Mouse (Mus musculus): ENCODE measurements at regions not wholly inside any gene's neighbourhood (a gene's known extent, or its start where the extent isn't known, plus 50 kb on each side); places are given as distances from the start of the nearest gene placed in this dataset.

DNA sequence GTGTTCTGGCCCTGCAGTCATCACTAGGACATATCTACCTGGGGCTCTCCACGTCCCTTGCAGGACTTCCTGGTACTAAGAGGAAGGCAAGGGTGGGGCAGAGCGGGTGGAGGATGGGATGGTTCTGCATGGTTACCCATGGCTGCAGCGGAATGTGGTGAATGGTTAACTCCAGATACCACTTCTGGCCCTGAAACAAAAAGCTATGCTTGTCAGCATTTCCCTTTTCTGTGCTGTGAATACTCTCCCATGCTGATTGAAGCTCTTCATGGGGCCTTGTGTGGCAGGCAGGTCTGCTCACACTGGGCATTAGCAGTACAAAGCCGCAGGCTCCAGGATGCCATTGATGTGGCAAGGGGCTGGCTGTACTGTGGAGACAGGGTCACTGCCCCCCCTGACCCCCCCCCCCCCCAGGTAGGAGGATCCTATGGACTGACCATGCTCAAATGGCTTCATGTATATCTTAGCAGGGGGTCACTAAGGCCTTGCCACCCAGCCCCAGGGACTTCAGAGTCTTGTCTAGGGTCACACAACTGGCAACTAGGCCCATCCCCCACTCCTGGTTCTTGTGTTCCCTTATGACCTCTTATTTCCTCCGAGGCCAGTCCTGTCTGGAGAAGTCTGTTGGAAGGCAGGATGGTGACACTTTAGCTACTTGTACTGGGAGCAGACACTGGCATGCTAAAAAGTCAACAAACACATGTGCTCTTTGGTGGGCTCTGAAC lies 120.0 kb upstream of the Id2 start:
- H3K27ac ChIP-seq (ENCODE audit: low read depth): peak overlapping the region; percentile 47; the same call in 1 of the 2 replicates
- H3K9me3 ChIP-seq (ENCODE audit: control insufficient read depth, low read length): no peaks in the 10 kb centered on the region
- ATAC-seq (replicated peaks; ENCODE audit: low FRiP score, low TSS enrichment, low read depth) (peak; percentile 92), DNase-seq (ENCODE audit: low spot score) (peak; percentile 69)
- 47% methylated on average over 5 of the region's 5 CpGs for WGBS
- H3K36me3 ChIP-seq (ENCODE audit: control insufficient read depth, insufficient read depth, low read length): no peaks in the 10 kb centered on the region
- H3K4me3 ChIP-seq (ENCODE audit: low read depth, low read length): no peak overlapping the region
- no peak overlapping the region for H3K4me2 ChIP-seq (ENCODE audit: low read length)
- peaks cover 12% of the 10 kb centered on the region; the same call in 1 of the 2 replicates for H3K4me1 ChIP-seq (replicated peaks; ENCODE audit: control insufficient read depth, insufficient read depth, low read length)
- H3K9ac ChIP-seq (ENCODE audit: low read length): no peak overlapping the region
- H3K27me3 ChIP-seq (replicated peaks; ENCODE audit: control insufficient read depth, insufficient read depth, low read length): no peaks in the 10 kb centered on the region

DNA sequence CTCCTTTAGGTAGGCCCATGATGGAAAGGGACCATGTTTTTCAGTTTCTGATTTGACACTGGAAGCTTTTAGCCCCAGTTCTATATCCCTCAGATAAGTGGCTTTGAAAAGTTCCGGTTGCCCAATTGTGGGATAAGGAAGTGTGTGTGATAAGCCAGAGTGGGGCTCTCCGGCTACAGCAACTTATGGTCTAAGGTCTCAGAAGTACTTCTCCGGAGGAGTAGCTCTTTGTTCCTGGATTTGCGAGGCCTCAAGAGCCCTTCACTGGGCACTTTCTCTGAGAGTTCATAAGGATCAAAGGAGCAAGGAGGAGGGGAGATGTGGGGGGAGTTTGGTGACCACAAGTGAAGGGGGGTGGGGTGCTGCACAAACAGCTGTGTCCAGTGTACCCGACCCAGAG lies 118.3 kb upstream of the Id2 start:
- WGBS: 74% methylated on average over 5 of the region's 5 CpGs
- no peaks in the 10 kb centered on the region for H3K9me3 ChIP-seq (ENCODE audit: control insufficient read depth, low read length)
- no peaks in the 10 kb centered on the region for H3K36me3 ChIP-seq (ENCODE audit: control insufficient read depth, insufficient read depth, low read length)
- H3K4me3 ChIP-seq (ENCODE audit: low read depth, low read length): no peak overlapping the region
- no peak overlapping the region for H3K4me2 ChIP-seq (ENCODE audit: low read length)
- H3K9ac ChIP-seq (ENCODE audit: low read length): no peak overlapping the region
- H3K4me1 ChIP-seq (replicated peaks; ENCODE audit: control insufficient read depth, insufficient read depth, low read length): peaks cover 4% of the 10 kb centered on the region; the same call in 1 of the 2 replicates
- no peak for DNase-seq (ENCODE audit: low spot score)
- H3K27me3 ChIP-seq (replicated peaks; ENCODE audit: control insufficient read depth, insufficient read depth, low read length): no peaks in the 10 kb centered on the region
- no peak overlapping the region for H3K27ac ChIP-seq (ENCODE audit: low read depth)
- no peak for ATAC-seq (replicated peaks; ENCODE audit: low FRiP score, low TSS enrichment, low read depth)

DNA sequence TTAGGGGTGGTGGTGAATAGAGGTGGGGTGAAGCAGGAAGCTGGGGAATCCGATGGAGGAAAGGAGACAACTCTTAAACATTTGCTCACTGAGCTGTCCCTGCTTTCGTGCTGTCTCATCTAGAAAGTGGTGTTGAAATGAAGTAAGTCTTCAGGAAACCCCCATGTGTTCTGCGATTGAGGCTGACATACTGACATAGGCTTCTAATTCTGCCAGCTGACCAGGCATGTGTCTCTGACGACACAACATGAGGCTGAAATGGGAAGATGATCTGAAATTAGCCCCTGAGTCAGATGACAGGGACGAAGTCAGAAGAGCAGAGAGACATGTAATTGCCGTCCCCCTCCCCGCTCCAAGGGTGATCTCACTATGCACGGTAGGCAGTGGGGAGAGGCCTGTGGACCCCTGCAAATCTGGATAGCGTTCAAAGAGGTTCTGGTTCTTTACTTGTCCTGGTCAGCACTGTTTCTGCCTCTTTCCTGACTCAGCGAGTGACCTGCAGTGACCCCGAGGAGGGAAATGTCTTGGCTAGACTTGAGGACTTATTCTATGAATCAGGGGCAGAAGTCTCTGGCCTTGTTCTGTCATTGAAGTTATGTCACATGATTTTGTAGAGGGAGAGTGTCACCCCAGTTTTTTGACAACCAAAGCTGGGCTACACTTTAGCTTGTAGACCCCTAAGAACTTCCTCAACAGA lies 117.0 kb upstream of the Id2 start:
- Histone ChIP-seq H3K36me3 (ENCODE audit: control insufficient read depth, insufficient read depth, low read length) (no peaks in the 10 kb centered on the region), H3K9ac (ENCODE audit: low read length) (no peak overlapping the region), H3K4me1 (replicated peaks; ENCODE audit: control insufficient read depth, insufficient read depth, low read length) (peaks cover 9% of the 10 kb centered on the region; the same call in 1 of the 2 replicates), H3K4me3 (ENCODE audit: low read depth, low read length) (no peak overlapping the region), H3K27me3 (replicated peaks; ENCODE audit: control insufficient read depth, insufficient read depth, low read length) (no peaks in the 10 kb centered on the region), H3K4me2 (ENCODE audit: low read length) (no peak overlapping the region), H3K27ac (ENCODE audit: low read depth) (no peak overlapping the region), H3K9me3 (ENCODE audit: control insufficient read depth, low read length) (no peaks in the 10 kb centered on the region)
- DNase-seq (ENCODE audit: low spot score): no peak
- 84% methylated on average over 11 of the region's 11 CpGs for WGBS
- no peak for ATAC-seq (replicated peaks; ENCODE audit: low FRiP score, low TSS enrichment, low read depth)

DNA sequence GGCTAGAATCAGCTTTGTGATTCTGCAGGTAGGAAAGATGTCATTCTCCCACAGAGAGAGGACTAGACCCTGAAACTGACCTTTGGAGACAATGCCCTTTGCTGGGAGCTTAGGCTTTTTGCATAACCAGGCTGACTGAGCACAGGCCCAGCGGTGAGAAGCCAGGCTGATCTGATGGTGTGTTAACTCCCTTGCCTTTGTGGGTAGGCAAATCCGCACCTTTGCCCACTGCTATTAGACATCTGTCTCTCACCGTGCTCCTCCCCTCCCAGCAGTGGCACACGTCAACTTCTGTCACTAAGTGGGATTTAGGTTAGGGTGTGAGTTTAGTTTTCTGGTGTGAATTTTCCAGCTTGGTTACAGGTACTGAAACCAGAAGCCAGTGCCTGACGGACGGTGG lies 114.4 kb upstream of the Id2 start:
- WGBS: 88% methylated on average over 6 of the region's 6 CpGs
- Histone ChIP-seq H3K4me2 (ENCODE audit: low read length) (no peak overlapping the region), H3K36me3 (ENCODE audit: control insufficient read depth, insufficient read depth, low read length) (no peaks in the 10 kb centered on the region), H3K27me3 (replicated peaks; ENCODE audit: control insufficient read depth, insufficient read depth, low read length) (no peaks in the 10 kb centered on the region), H3K27ac (ENCODE audit: low read depth) (no peak overlapping the region), H3K4me3 (ENCODE audit: low read depth, low read length) (no peak overlapping the region), H3K9me3 (ENCODE audit: control insufficient read depth, low read length) (no peaks in the 10 kb centered on the region), H3K4me1 (replicated peaks; ENCODE audit: control insufficient read depth, insufficient read depth, low read length) (peaks cover 11% of the 10 kb centered on the region; the same call in 1 of the 2 replicates), H3K9ac (ENCODE audit: low read length) (no peak overlapping the region)
- ATAC-seq (replicated peaks; ENCODE audit: low FRiP score, low TSS enrichment, low read depth) (no peak), DNase-seq (ENCODE audit: low spot score) (no peak)

DNA sequence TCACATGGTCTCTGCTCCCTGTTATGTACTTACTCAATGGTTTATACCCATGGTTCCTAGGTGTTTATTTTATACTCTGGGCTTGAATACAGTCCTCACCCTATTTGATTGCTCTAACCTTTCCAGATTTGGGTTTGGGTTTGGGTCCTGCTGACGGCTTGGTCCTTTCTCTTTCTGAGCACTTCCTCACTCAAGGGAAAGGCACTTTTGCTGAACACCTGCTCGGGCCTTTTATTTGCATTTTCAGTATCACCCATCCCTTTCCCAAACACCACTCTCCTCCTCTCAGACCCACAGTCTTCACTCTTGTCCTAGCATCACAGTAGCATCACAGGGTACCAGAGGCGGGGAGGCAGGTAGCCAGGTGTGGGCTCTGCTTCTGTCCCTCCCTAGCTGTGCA lies 113.7 kb upstream of the Id2 start:
- no peak overlapping the region for H3K9ac ChIP-seq (ENCODE audit: low read length)
- no peak overlapping the region for H3K4me2 ChIP-seq (ENCODE audit: low read length)
- DNase-seq (ENCODE audit: low spot score) (no peak), ATAC-seq (replicated peaks; ENCODE audit: low FRiP score, low TSS enrichment, low read depth) (no peak)
- no peaks in the 10 kb centered on the region for H3K9me3 ChIP-seq (ENCODE audit: control insufficient read depth, low read length)
- no peaks in the 10 kb centered on the region for H3K27me3 ChIP-seq (replicated peaks; ENCODE audit: control insufficient read depth, insufficient read depth, low read length)
- no peak overlapping the region for H3K4me3 ChIP-seq (ENCODE audit: low read depth, low read length)
- peaks cover 11% of the 10 kb centered on the region; the same call in 1 of the 2 replicates for H3K4me1 ChIP-seq (replicated peaks; ENCODE audit: control insufficient read depth, insufficient read depth, low read length)
- no peaks in the 10 kb centered on the region for H3K36me3 ChIP-seq (ENCODE audit: control insufficient read depth, insufficient read depth, low read length)
- 90% methylated on average over 3 of the region's 3 CpGs for WGBS
- H3K27ac ChIP-seq (ENCODE audit: low read depth): no peak overlapping the region

DNA sequence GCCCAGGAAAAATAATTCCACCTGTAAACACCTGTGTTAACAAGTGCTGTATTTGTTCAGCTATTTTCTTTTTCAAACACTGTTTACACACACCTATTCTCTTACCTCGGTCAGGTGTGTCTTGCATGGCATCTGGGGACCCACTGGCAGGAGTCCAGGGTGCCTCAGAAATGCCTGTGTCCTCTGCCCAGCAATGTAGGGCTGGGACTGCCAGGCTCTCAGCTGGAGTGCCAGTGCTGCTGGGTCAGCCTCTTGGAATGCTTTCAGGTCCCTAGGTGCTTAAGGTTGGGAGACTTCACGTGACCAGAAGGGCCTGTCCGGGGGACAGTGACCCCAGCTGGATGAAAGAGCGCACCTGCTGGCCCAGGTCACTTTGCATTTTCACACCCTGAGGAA lies 112.4 kb upstream of the Id2 start:
- H3K27me3 ChIP-seq (replicated peaks; ENCODE audit: control insufficient read depth, insufficient read depth, low read length): no peaks in the 10 kb centered on the region
- no peaks in the 10 kb centered on the region for H3K9me3 ChIP-seq (ENCODE audit: control insufficient read depth, low read length)
- H3K9ac ChIP-seq (ENCODE audit: low read length): no peak overlapping the region
- H3K4me1 ChIP-seq (replicated peaks; ENCODE audit: control insufficient read depth, insufficient read depth, low read length): peaks cover 11% of the 10 kb centered on the region; the same call in 1 of the 2 replicates
- H3K27ac ChIP-seq (ENCODE audit: low read depth): 0 out of 2 replicates have a peak overlapping the region, but pooled peaks have one; percentile 2
- DNase-seq (ENCODE audit: low spot score) (no peak), ATAC-seq (replicated peaks; ENCODE audit: low FRiP score, low TSS enrichment, low read depth) (peak; percentile 41; the same call in 1 of the 2 replicates)
- H3K4me3 ChIP-seq (ENCODE audit: low read depth, low read length): no peak overlapping the region
- no peaks in the 10 kb centered on the region for H3K36me3 ChIP-seq (ENCODE audit: control insufficient read depth, insufficient read depth, low read length)
- 48% methylated on average over 4 of the region's 4 CpGs for WGBS
- H3K4me2 ChIP-seq (ENCODE audit: low read length): no peak overlapping the region

DNA sequence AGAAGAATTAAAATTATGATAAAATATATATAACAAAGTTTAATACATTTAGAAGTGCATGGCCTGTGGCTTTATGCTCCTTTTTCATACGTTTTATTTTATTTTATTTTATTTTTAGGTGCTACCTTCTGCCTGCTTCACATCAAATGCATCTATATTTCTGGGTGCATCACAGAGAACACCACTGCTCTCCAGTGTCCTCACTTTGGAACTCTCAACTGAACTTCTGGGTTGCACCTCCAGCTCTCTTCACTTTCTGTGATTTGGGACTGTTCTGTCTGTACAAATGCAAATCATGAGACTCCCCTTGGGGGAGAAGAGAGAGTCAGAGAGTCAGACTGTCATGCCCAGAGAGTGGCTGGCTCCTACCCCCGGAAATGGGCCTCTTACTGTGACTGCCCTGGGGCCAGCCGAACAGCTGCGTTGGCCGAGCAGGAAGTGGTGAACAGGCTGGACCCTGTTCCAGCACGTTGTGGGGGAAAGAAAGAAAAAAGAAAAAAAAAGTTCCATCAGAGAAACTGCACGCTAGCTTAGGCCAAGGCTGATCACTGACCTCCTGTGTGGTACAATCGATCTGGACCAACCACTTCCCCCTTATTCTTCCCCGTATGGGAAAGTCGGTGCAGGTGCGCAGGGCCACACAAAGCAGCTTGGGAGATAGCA lies 111.9 kb upstream of the Id2 start:
- Histone ChIP-seq H3K9ac (ENCODE audit: low read length) (no peak overlapping the region), H3K27ac (ENCODE audit: low read depth) (0 out of 2 replicates have a peak overlapping the region, but pooled peaks have one; percentile 2), H3K4me1 (replicated peaks; ENCODE audit: control insufficient read depth, insufficient read depth, low read length) (peaks cover 11% of the 10 kb centered on the region; the same call in 1 of the 2 replicates), H3K27me3 (replicated peaks; ENCODE audit: control insufficient read depth, insufficient read depth, low read length) (no peaks in the 10 kb centered on the region), H3K9me3 (ENCODE audit: control insufficient read depth, low read length) (no peaks in the 10 kb centered on the region), H3K4me3 (ENCODE audit: low read depth, low read length) (no peak overlapping the region), H3K4me2 (ENCODE audit: low read length) (no peak overlapping the region), H3K36me3 (ENCODE audit: control insufficient read depth, insufficient read depth, low read length) (no peaks in the 10 kb centered on the region)
- WGBS: 39% methylated on average over 11 of the region's 11 CpGs
- no peak for DNase-seq (ENCODE audit: low spot score)
- peak; percentile 53; the same call in 1 of the 2 replicates for ATAC-seq (replicated peaks; ENCODE audit: low FRiP score, low TSS enrichment, low read depth)

DNA sequence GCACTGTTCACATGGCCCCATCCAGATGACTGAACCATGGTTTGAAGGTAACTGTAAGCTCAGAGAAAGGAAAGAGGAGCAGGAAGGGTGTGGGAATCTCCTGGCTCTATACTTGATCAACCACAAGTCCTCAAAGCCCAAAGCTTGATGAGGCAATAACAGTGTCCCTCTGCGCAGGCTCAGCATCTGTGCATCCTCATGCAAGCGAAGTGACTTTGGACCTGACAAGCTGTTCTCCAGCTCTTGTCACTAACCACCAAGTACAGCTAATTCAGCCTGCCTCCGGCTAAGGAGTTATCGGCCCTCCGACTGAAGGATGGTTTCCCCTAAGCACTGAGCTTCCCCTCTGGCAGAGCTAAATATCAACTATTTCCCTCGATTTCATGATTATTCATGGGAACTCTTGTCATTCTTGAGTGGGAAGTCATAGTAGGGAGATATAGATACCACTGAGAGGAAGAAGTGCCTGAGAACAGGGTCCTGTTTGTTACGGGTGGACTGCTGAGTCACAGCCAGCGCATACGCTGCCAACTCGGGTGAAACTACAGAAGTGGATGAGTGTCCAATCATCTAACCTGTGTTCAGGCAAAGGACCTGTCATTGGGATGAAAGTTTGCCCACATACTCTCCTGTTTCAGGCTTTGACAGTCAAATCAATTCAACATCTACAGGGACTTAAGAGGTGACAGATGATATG lies 106.6 kb upstream of the Id2 start:
- no peak for DNase-seq (ENCODE audit: low spot score)
- H3K9me3 ChIP-seq (ENCODE audit: control insufficient read depth, low read length): peaks cover 5% of the 10 kb centered on the region; the same call in 1 of the 2 replicates
- ATAC-seq (replicated peaks; ENCODE audit: low FRiP score, low TSS enrichment, low read depth): no peak
- no peak overlapping the region for H3K4me3 ChIP-seq (ENCODE audit: low read depth, low read length)
- no peak overlapping the region for H3K4me2 ChIP-seq (ENCODE audit: low read length)
- no peak overlapping the region for H3K27ac ChIP-seq (ENCODE audit: low read depth)
- WGBS: 89% methylated on average over 10 of the region's 10 CpGs
- H3K9ac ChIP-seq (ENCODE audit: low read length): no peak overlapping the region
- H3K36me3 ChIP-seq (ENCODE audit: control insufficient read depth, insufficient read depth, low read length): no peaks in the 10 kb centered on the region
- no peaks in the 10 kb centered on the region for H3K27me3 ChIP-seq (replicated peaks; ENCODE audit: control insufficient read depth, insufficient read depth, low read length)
- peaks cover under 1% of the 10 kb centered on the region; the same call in 1 of the 2 replicates for H3K4me1 ChIP-seq (replicated peaks; ENCODE audit: control insufficient read depth, insufficient read depth, low read length)
